Mouse (Mus musculus) right cerebral cortex, adult 2 months (tissue): Measurements from ENCODE around the gene Orai2.
"Not testable (repeated sequence)": the region's sequence is repeated elsewhere in the genome, so short reads cannot be mapped to it uniquely, and the experiment has no call there.

Source experiments
- DNase-seq, 2 experiments: peaks; one replicate each; pipeline ENCODE4 v3.0.0; 2021 to 2022; ENCODE audit warnings: low spot score in 2 of 2

The Orai2 gene

GRCm38 (mm10) chr5:136173606-136174463 is 3.3 kb upstream of the Orai2 start:
- DNase-seq, result peak; percentile 53 to 65

GRCm38 (mm10) chr5:136172939-136173338 is 2.4 kb upstream of the Orai2 start:
- DNase-seq, result no peak

GRCm38 (mm10) chr5:136171363-136172341 is 1.1 kb upstream of the Orai2 start:
- DNase-seq, result peak; percentile 19 to 21

GRCm38 (mm10) chr5:136169626-136170511 is 644 bp downstream of the Orai2 start:
- peak; percentile 50 to 59 for DNase-seq

- no peak for DNase-seq
These were observed 2.4 kb downstream of the Orai2 start for GRCm38 (mm10) chr5:136168071-136168470.

GRCm38 (mm10) chr5:136167296-136167695 is 3.2 kb downstream of the Orai2 start:
- DNase-seq, result no peak

- no peak for DNase-seq
These were observed 5.3 kb downstream of the Orai2 start for GRCm38 (mm10) chr5:136165246-136165645.

GRCm38 (mm10) chr5:136163807-136164474 is 6.6 kb downstream of the Orai2 start:
- DNase-seq, result no peak

GRCm38 (mm10) chr5:136160084-136160483 is 10.4 kb downstream of the Orai2 start:
- DNase-seq, result not testable (repeated sequence)

- no peak for DNase-seq
These were observed 15.1 kb downstream of the Orai2 start for GRCm38 (mm10) chr5:136155399-136155798.

GRCm38 (mm10) chr5:136152365-136152764 is 18.1 kb downstream of the Orai2 start:
- DNase-seq, result no peak

GRCm38 (mm10) chr5:136149134-136149576 is 21.4 kb downstream of the Orai2 start:
- DNase-seq, result not testable (repeated sequence)

GRCm38 (mm10) chr5:136147704-136148103 is 22.8 kb downstream of the Orai2 start:
- no peak for DNase-seq

- no peak for DNase-seq
These were observed 23.6 kb downstream of the Orai2 start for GRCm38 (mm10) chr5:136146936-136147335.

GRCm38 (mm10) chr5:136144606-136145430 is 25.7 kb downstream of the Orai2 start:
- DNase-seq, result no peak

GRCm38 (mm10) chr5:136143161-136143755 is 27.3 kb downstream of the Orai2 start:
- DNase-seq, result no peak

GRCm38 (mm10) chr5:136142746-136143145 is 27.8 kb downstream of the Orai2 start:
- no peak for DNase-seq

- DNase-seq, result no peak
These were observed 30.4 kb downstream of the Orai2 start for GRCm38 (mm10) chr5:136140057-136140482.

GRCm38 (mm10) chr5:136139393-136139792 is 31.1 kb downstream of the Orai2 start:
- no peak for DNase-seq
